Mouse (Mus musculus) ovary, postnatal 10 days (tissue): ENCODE data around the gene Slc38a9.
"Not testable (repeated sequence)": the region's sequence is repeated elsewhere in the genome, so short reads cannot be mapped to it uniquely, and the experiment has no call there.

Experiments
- DNase-seq: peaks from one replicate; pipeline ENCODE4 v3.0.0; 2022; ENCODE audit warnings: low spot score

The Slc38a9 gene

DNA sequence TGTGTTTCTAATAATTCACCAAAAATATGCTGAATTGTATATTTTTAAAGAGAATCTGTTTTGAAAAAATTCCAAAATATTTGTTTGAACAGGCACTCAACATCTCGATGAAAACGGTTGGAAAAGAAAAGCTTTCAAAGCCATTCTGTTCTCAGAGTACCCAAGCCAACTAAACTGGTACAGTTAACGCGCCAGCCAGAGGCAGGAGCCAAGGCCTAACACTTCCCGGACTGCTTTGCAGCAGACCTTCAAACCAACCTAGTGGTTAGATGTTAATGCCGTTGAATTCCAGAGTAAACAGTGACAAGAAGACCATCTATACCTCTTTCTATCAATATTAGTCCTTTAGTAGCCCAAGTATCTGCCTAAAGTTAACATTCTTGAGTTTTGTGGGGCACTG lies 23.4 kb downstream of the Slc38a9 start:
- DNase-seq = no peak

- no peak for DNase-seq
Measured at GRCm38 (mm10) chr13:112686155-112686554, 25.6 kb downstream of the Slc38a9 start.

DNA sequence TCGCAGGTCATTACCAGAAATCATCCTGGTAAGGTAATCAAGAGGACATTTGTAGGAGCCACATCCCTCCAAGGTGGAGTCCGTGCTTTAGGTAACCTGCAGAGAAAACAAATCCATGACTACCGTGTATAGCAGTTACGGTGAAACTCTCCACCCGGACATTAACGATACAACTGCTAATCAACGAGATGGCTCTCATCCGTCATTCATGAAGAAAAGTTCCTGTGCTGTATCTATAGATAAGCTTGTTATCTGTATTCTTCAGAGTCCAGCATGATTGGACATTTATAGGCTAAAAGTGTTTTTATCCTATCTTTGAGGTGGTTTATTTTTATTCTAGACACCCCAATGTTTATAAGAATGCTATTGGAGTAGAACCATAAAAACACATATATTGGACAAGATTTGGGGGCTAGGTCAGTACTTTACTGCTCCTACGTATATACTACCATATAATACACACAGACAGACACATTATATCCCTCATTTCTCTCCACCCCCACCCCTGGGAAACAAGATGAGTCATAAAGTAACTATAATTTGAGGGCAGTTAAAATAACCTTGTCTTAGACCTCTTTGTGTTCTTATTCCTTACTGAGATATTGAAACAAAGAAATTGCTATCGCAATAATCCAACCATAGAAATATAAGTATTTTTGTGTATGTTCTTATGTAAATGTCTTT lies 32.5 kb downstream of the Slc38a9 start:
- no peak for DNase-seq

- no peak for DNase-seq
Measured at GRCm38 (mm10) chr13:112695526-112696240, 35.1 kb downstream of the Slc38a9 start.

DNA sequence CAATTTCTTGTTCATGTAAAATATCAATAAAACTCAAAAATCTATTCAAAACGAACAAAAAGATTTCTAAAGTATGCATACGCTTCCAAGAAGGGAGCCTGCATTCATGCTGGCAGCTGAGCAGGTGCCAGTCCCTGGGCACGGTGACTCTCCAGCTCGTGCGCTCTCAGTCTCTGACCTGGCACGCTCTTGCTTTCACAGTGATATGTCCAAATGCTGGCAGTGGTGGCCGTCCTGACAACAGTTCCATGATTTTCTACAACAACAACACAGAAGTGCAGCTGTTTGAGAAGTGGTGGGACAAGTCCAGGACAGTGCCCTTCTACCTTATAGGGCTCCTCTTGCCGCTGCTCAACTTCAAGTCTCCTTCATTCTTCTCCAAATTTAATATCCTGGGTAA lies 40.7 kb downstream of the Slc38a9 start:
- no peak for DNase-seq

GRCm38 (mm10) chr13:112706351-112706750 lies 45.8 kb downstream of the Slc38a9 start:
- DNase-seq = no peak

- DNase-seq = no peak
Measured at GRCm38 (mm10) chr13:112720078-112720736, 59.7 kb downstream of the Slc38a9 start.

DNA sequence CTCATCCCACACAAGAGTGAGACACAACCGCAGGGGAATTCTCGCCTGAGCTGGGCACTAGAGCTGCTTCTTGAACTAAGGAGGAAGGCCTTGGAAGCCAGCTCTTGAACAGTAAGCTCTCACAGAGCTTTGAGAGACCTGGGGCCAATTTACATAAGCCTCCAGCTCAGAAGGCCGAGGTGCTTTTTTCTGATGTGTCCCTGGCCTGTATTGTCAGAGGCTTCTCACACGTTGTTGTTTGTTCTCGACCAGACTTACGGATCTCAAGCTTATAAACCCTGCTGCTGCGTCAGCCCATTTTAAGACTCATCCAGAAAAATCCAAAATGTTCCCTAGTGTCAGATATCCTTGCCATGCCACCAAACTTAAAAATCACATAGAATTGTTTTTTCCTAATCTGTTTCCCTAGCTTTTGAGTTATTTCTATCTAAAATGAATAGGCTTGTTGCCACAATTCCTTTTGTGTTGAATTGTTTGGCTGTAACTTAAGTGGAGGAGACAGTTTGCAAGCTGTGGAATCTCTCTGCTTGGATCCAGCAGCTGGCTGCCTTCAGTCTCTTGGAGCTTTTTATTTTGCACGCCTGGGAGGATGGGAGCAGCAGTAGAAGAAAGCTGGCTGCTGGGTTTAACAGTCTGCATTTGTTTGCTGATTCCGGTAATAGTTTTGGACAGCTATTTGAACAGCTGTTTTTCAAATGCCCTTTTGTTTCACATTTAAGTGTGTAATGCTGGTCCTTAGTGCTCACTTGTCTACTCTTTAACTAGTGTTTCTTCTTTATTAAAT lies 61.6 kb downstream of the Slc38a9 start:
- DNase-seq = no peak

GRCm38 (mm10) chr13:112724260-112724659 lies 63.7 kb downstream of the Slc38a9 start:
- not testable (repeated sequence) for DNase-seq

DNA sequence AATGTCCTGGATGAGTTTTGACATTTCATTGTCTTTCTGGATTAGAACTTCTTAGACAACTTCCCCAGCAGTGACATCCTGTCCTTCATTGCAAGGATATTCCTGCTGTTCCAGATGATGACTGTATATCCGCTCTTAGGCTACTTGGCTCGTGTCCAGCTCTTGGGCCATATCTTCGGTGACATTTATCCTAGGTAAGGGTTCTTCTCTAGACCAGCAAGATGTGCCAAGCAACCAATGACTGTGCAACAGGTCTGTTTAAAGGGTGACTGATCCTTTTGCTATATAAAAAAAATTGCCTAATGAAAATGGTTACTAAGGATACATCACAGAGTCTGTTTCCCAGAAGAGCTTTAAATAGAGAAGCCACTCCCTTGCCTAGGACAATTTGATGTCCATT lies 65.5 kb downstream of the Slc38a9 start:
- no peak for DNase-seq

DNA sequence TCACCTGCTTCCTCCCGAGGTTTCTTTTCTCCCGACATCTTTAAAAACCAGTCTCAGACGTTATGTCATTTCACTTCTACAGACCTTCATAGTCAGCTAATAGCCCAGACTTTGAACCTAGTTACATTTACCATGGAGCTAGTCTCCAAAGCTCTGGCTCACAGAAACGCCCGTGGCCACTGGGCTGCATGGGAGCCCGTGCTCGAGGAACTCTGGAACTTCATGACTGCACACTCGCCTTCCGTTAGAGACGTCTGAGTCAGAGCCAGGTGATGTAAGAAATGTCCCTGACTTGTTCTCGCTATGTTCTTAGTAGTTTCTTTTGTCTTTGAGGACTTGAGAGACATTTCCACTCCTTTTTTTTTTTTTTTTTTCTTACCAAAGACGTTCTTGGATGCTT lies 72.8 kb downstream of the Slc38a9 start:
- no peak for DNase-seq

GRCm38 (mm10) chr13:112734906-112735713 lies 74.6 kb downstream of the Slc38a9 start:
- DNase-seq = no peak

- DNase-seq = no peak
Measured at GRCm38 (mm10) chr13:112736407-112736806, 75.9 kb downstream of the Slc38a9 start.

- DNase-seq = no peak
Measured at GRCm38 (mm10) chr13:112737110-112737509, 76.6 kb downstream of the Slc38a9 start.

GRCm38 (mm10) chr13:112738005-112738404 lies 77.5 kb downstream of the Slc38a9 start:
- DNase-seq = no peak

DNA sequence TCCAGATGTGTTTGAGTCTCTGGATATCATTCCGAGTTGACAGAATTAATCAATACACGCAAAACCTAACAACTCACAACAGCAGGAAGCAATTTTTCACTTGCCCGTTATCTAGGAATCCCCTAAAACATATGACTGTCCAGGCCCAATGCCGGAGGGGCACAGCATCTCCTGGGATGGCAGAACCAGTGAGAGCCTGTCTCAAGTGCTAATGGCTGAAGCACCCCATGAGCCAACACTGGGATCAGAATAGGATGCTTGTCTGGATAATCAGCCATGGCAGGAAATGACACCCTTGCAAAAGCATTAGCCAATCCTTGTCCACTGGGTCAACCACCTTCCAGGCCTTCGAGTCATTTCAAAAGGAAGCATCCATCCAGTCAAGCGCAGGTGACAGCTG lies 79.5 kb downstream of the Slc38a9 start:
- DNase-seq = no peak

DNA sequence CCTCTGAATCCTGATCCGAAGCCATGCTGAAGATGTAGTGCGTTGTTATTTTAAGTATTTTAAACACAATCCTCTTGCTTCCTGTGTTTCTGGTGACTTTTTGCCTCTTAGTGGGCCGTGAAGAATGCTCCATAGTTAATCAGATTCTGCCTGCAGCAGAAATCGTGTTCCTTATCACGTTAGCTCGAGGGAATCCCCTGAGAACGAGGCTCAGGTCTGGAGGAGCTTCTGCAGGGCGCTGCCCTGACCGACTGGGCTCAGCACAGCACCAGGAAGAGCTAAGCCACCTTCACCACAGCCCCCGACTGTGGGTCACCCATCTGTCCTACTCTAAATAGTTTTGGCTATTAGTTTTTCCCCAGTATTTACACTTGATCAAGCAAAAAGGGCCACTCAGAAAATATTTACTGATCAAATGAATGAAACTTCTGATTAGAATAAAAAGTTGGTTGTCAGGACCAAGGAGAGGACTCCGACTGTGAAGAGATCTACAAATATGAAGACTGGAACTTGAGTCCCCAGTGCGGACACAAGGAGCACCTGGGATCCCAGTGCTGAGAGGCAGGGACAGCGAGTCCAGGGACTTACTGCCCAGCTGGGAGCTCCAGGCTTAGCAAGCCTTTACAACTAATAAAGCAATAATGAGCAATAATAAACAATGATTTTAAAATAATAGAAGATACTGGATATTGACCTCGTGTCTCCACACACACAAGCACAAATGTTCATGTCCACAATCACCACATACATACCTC lies 81.7 kb downstream of the Slc38a9 start:
- no peak for DNase-seq

GRCm38 (mm10) chr13:112743647-112744046 lies 83.1 kb downstream of the Slc38a9 start:
- no peak for DNase-seq

GRCm38 (mm10) chr13:112744061-112744849 lies 83.7 kb downstream of the Slc38a9 start:
- DNase-seq = no peak
